Mouse (Mus musculus): ENCODE measurements around the gene Mansc1.
"Not testable (repeated sequence)": the region's sequence is repeated elsewhere in the genome, so short reads cannot be mapped to it uniquely, and the experiment has no call there.

Gene Mansc1

GRCm38 (mm10) chr6:134631947-134632687 is at the start of gene Mansc1:
Mansc1 (minus strand) TSS chr6:134632488.
- peak; percentile 13 to 42 for DNase-seq (ENCODE audit: low spot score in 2 of 2)

- DNase-seq (ENCODE audit: low spot score in 2 of 2) = not testable (repeated sequence)
Observed at GRCm38 (mm10) chr6:134679330-134679729, 47.0 kb upstream of the Mansc1 start.

GRCm38 (mm10) chr6:134678037-134678436 is 45.7 kb upstream of the Mansc1 start:
- no peak for DNase-seq (ENCODE audit: low spot score in 2 of 2)

- no peak for DNase-seq (ENCODE audit: low spot score in 2 of 2)
Observed at GRCm38 (mm10) chr6:134677504-134677903, 45.2 kb upstream of the Mansc1 start.

GRCm38 (mm10) chr6:134673712-134674111 is 41.4 kb upstream of the Mansc1 start:
- peak in 1 of 2 experiments; percentile 35 for DNase-seq (ENCODE audit: low spot score in 2 of 2)

- DNase-seq (ENCODE audit: low spot score in 2 of 2) = no peak
Observed at GRCm38 (mm10) chr6:134670881-134671411, 38.7 kb upstream of the Mansc1 start.

GRCm38 (mm10) chr6:134669179-134669865 is 37.0 kb upstream of the Mansc1 start:
- DNase-seq (ENCODE audit: low spot score in 2 of 2) = no peak

- no peak for DNase-seq (ENCODE audit: low spot score in 2 of 2)
Observed at GRCm38 (mm10) chr6:134668519-134668918, 36.2 kb upstream of the Mansc1 start.

- DNase-seq (ENCODE audit: low spot score in 2 of 2) = no peak
Observed at GRCm38 (mm10) chr6:134665817-134666216, 33.5 kb upstream of the Mansc1 start.

- DNase-seq (ENCODE audit: low spot score in 2 of 2) = no peak
Observed at GRCm38 (mm10) chr6:134664573-134664972, 32.3 kb upstream of the Mansc1 start.

- no peak for DNase-seq (ENCODE audit: low spot score in 2 of 2)
Observed at GRCm38 (mm10) chr6:134660714-134661406, 28.6 kb upstream of the Mansc1 start.

GRCm38 (mm10) chr6:134659108-134659958 is 27.0 kb upstream of the Mansc1 start:
- DNase-seq (ENCODE audit: low spot score in 2 of 2) = peak in 1 of 2 experiments; percentile 26

GRCm38 (mm10) chr6:134656527-134656926 is 24.2 kb upstream of the Mansc1 start:
- DNase-seq (ENCODE audit: low spot score in 2 of 2) = no peak

- DNase-seq (ENCODE audit: low spot score in 2 of 2) = no peak
Observed at GRCm38 (mm10) chr6:134648356-134648755, 16.1 kb upstream of the Mansc1 start.

- no peak for DNase-seq (ENCODE audit: low spot score in 2 of 2)
Observed at GRCm38 (mm10) chr6:134647621-134648020, 15.3 kb upstream of the Mansc1 start.

- DNase-seq (ENCODE audit: low spot score in 2 of 2) = no peak
Observed at GRCm38 (mm10) chr6:134646835-134647234, 14.5 kb upstream of the Mansc1 start.

- no peak for DNase-seq (ENCODE audit: low spot score in 2 of 2)
Observed at GRCm38 (mm10) chr6:134643296-134643695, 11.0 kb upstream of the Mansc1 start.

- no peak for DNase-seq (ENCODE audit: low spot score in 2 of 2)
Observed at GRCm38 (mm10) chr6:134641738-134642446, 9.6 kb upstream of the Mansc1 start.

GRCm38 (mm10) chr6:134640485-134641475 is 8.5 kb upstream of the Mansc1 start:
- peak; percentile 93 to 95 for DNase-seq (ENCODE audit: low spot score in 2 of 2)

Measured in spleen, postnatal 10 days (tissue).